Mouse (Mus musculus): ENCODE measurements around the gene Sh2d6. TPM values are rescaled to one million over a fixed set of nuclear protein-coding genes. Genes with fewer than 3 reads are reported as not detected.
"Not testable (repeated sequence)": the region's sequence is repeated elsewhere in the genome, so short reads cannot be mapped to it uniquely, and the experiment has no call there.

Sh2d6 gene
- total RNA-seq, 1 experiment from 2014 or later: not detected

GRCm38 (mm10) chr6:72544283-72544987 is 22.9 kb upstream of the Sh2d6 start, which contains the start of gene Capg:
Gene Capg, plus strand, starts transcription at chr6:72544391.
- peak; percentile 81 to 84 for ATAC-seq (replicated peaks in 1 of 2; ENCODE audit: insufficient read depth in 1 of 2, low FRiP score in 2 of 2, low TSS enrichment in 1 of 2, low read depth in 1 of 2, poor library complexity in 2 of 2, severe bottlenecking in 2 of 2)

GRCm38 (mm10) chr6:72543265-72543850 is 21.9 kb upstream of the Sh2d6 start:
- ATAC-seq (replicated peaks in 1 of 2; ENCODE audit: insufficient read depth in 1 of 2, low FRiP score in 2 of 2, low TSS enrichment in 1 of 2, low read depth in 1 of 2, poor library complexity in 2 of 2, severe bottlenecking in 2 of 2): no peak

GRCm38 (mm10) chr6:72538562-72539031 is 17.1 kb upstream of the Sh2d6 start:
- peak; percentile 94 to 95 for ATAC-seq (replicated peaks in 1 of 2; ENCODE audit: insufficient read depth in 1 of 2, low FRiP score in 2 of 2, low TSS enrichment in 1 of 2, low read depth in 1 of 2, poor library complexity in 2 of 2, severe bottlenecking in 2 of 2)

GRCm38 (mm10) chr6:72537998-72538500 is 16.5 kb upstream of the Sh2d6 start:
- no peak for ATAC-seq (replicated peaks in 1 of 2; ENCODE audit: insufficient read depth in 1 of 2, low FRiP score in 2 of 2, low TSS enrichment in 1 of 2, low read depth in 1 of 2, poor library complexity in 2 of 2, severe bottlenecking in 2 of 2)

- ATAC-seq (replicated peaks in 1 of 2; ENCODE audit: insufficient read depth in 1 of 2, low FRiP score in 2 of 2, low TSS enrichment in 1 of 2, low read depth in 1 of 2, poor library complexity in 2 of 2, severe bottlenecking in 2 of 2): peak; percentile 33 to 49; a peak in 1 of 4 replicates
Measured at GRCm38 (mm10) chr6:72535165-72535564, 13.7 kb upstream of the Sh2d6 start.

GRCm38 (mm10) chr6:72534035-72534809 is 12.7 kb upstream of the Sh2d6 start:
- ATAC-seq (replicated peaks in 1 of 2; ENCODE audit: insufficient read depth in 1 of 2, low FRiP score in 2 of 2, low TSS enrichment in 1 of 2, low read depth in 1 of 2, poor library complexity in 2 of 2, severe bottlenecking in 2 of 2): peak; percentile 29 to 58; a peak in 2 of 4 replicates

GRCm38 (mm10) chr6:72533555-72533954 is 12.0 kb upstream of the Sh2d6 start:
- ATAC-seq (replicated peaks in 1 of 2; ENCODE audit: insufficient read depth in 1 of 2, low FRiP score in 2 of 2, low TSS enrichment in 1 of 2, low read depth in 1 of 2, poor library complexity in 2 of 2, severe bottlenecking in 2 of 2): not testable (repeated sequence)

- no peak for ATAC-seq (replicated peaks in 1 of 2; ENCODE audit: insufficient read depth in 1 of 2, low FRiP score in 2 of 2, low TSS enrichment in 1 of 2, low read depth in 1 of 2, poor library complexity in 2 of 2, severe bottlenecking in 2 of 2)
Measured at GRCm38 (mm10) chr6:72532580-72532979, 11.1 kb upstream of the Sh2d6 start.

- no peak for ATAC-seq (replicated peaks in 1 of 2; ENCODE audit: insufficient read depth in 1 of 2, low FRiP score in 2 of 2, low TSS enrichment in 1 of 2, low read depth in 1 of 2, poor library complexity in 2 of 2, severe bottlenecking in 2 of 2)
Measured at GRCm38 (mm10) chr6:72528410-72529151, 7.1 kb upstream of the Sh2d6 start.

GRCm38 (mm10) chr6:72527070-72527469 is 5.6 kb upstream of the Sh2d6 start:
- no peak for ATAC-seq (replicated peaks in 1 of 2; ENCODE audit: insufficient read depth in 1 of 2, low FRiP score in 2 of 2, low TSS enrichment in 1 of 2, low read depth in 1 of 2, poor library complexity in 2 of 2, severe bottlenecking in 2 of 2)

GRCm38 (mm10) chr6:72524160-72524559 is 2.7 kb upstream of the Sh2d6 start:
- ATAC-seq (replicated peaks in 1 of 2; ENCODE audit: insufficient read depth in 1 of 2, low FRiP score in 2 of 2, low TSS enrichment in 1 of 2, low read depth in 1 of 2, poor library complexity in 2 of 2, severe bottlenecking in 2 of 2): no peak

GRCm38 (mm10) chr6:72523222-72523621 is 1.7 kb upstream of the Sh2d6 start:
- ATAC-seq (replicated peaks in 1 of 2; ENCODE audit: insufficient read depth in 1 of 2, low FRiP score in 2 of 2, low TSS enrichment in 1 of 2, low read depth in 1 of 2, poor library complexity in 2 of 2, severe bottlenecking in 2 of 2): no peak

GRCm38 (mm10) chr6:72522288-72522687 is 781 bp upstream of the Sh2d6 start:
- ATAC-seq (replicated peaks in 1 of 2; ENCODE audit: insufficient read depth in 1 of 2, low FRiP score in 2 of 2, low TSS enrichment in 1 of 2, low read depth in 1 of 2, poor library complexity in 2 of 2, severe bottlenecking in 2 of 2): no peak

- no peak for ATAC-seq (replicated peaks in 1 of 2; ENCODE audit: insufficient read depth in 1 of 2, low FRiP score in 2 of 2, low TSS enrichment in 1 of 2, low read depth in 1 of 2, poor library complexity in 2 of 2, severe bottlenecking in 2 of 2)
Measured at GRCm38 (mm10) chr6:72520904-72521303, 603 bp downstream of the Sh2d6 start.

- ATAC-seq (replicated peaks in 1 of 2; ENCODE audit: insufficient read depth in 1 of 2, low FRiP score in 2 of 2, low TSS enrichment in 1 of 2, low read depth in 1 of 2, poor library complexity in 2 of 2, severe bottlenecking in 2 of 2): no peak
Measured at GRCm38 (mm10) chr6:72519892-72520663, 1.4 kb downstream of the Sh2d6 start.

GRCm38 (mm10) chr6:72519303-72519702 is 2.2 kb downstream of the Sh2d6 start:
- no peak for ATAC-seq (replicated peaks in 1 of 2; ENCODE audit: insufficient read depth in 1 of 2, low FRiP score in 2 of 2, low TSS enrichment in 1 of 2, low read depth in 1 of 2, poor library complexity in 2 of 2, severe bottlenecking in 2 of 2)

- ATAC-seq (replicated peaks in 1 of 2; ENCODE audit: insufficient read depth in 1 of 2, low FRiP score in 2 of 2, low TSS enrichment in 1 of 2, low read depth in 1 of 2, poor library complexity in 2 of 2, severe bottlenecking in 2 of 2): no peak
Measured at GRCm38 (mm10) chr6:72518842-72519241, 2.7 kb downstream of the Sh2d6 start.
